Mouse (Mus musculus) lung, postnatal 25 days (tissue): ENCODE results near the gene Plxnc1.

Experiments used
- DNase-seq: peaks from one replicate; pipeline ENCODE4 v3.0.0; 2022; ENCODE audit warnings: low spot score

The Plxnc1 gene

GRCm38 (mm10) chr10:94866995-94867856, 77.4 kb downstream of the Plxnc1 start:
- no peak for DNase-seq

GRCm38 (mm10) chr10:94865206-94865605, 79.4 kb downstream of the Plxnc1 start:
- no peak for DNase-seq

GRCm38 (mm10) chr10:94864199-94864928, 80.3 kb downstream of the Plxnc1 start:
- no peak for DNase-seq

GRCm38 (mm10) chr10:94863251-94863650, 81.4 kb downstream of the Plxnc1 start:
- no peak for DNase-seq

GRCm38 (mm10) chr10:94860870-94861269, 83.8 kb downstream of the Plxnc1 start:
- no peak for DNase-seq

- DNase-seq, result no peak
Observed at GRCm38 (mm10) chr10:94858277-94859033, 86.2 kb downstream of the Plxnc1 start.

- no peak for DNase-seq
Observed at GRCm38 (mm10) chr10:94850565-94850964, 94.1 kb downstream of the Plxnc1 start.

GRCm38 (mm10) chr10:94849930-94850329, 94.7 kb downstream of the Plxnc1 start:
- DNase-seq, result no peak

GRCm38 (mm10) chr10:94849360-94849759, 95.3 kb downstream of the Plxnc1 start:
- no peak for DNase-seq

GRCm38 (mm10) chr10:94848344-94848743, 96.3 kb downstream of the Plxnc1 start:
- DNase-seq, result no peak

GRCm38 (mm10) chr10:94846501-94847105, 98.0 kb downstream of the Plxnc1 start:
- DNase-seq, result peak; percentile 38

GRCm38 (mm10) chr10:94844692-94845091, 99.9 kb downstream of the Plxnc1 start:
- no peak for DNase-seq

GRCm38 (mm10) chr10:94835874-94836273, 108.8 kb downstream of the Plxnc1 start:
- DNase-seq, result no peak

- peak; percentile 94 for DNase-seq
Observed at GRCm38 (mm10) chr10:94829407-94829806, 115.2 kb downstream of the Plxnc1 start.

- no peak for DNase-seq
Observed at GRCm38 (mm10) chr10:94828734-94829230, 115.9 kb downstream of the Plxnc1 start.

GRCm38 (mm10) chr10:94827890-94828733, 116.5 kb downstream of the Plxnc1 start:
- peak; percentile 57 for DNase-seq

- no peak for DNase-seq
Observed at GRCm38 (mm10) chr10:94827325-94827724, 117.3 kb downstream of the Plxnc1 start.

GRCm38 (mm10) chr10:94826436-94826835, 118.2 kb downstream of the Plxnc1 start:
- no peak for DNase-seq

GRCm38 (mm10) chr10:94825951-94826350, 118.7 kb downstream of the Plxnc1 start:
- DNase-seq, result no peak

GRCm38 (mm10) chr10:94823971-94824760, 120.5 kb downstream of the Plxnc1 start:
- peak; percentile 43 for DNase-seq
